Mouse (Mus musculus): ENCODE measurements around the gene Zfp991. TPM values are rescaled to one million over a fixed set of nuclear protein-coding genes. Genes with fewer than 3 reads are reported as not detected.
"Not testable (repeated sequence)": the region's sequence is repeated elsewhere in the genome, so short reads cannot be mapped to it uniquely, and the experiment has no call there.

The Zfp991 gene
- polyA plus RNA-seq, 1 experiment from 2014 or later, result 4.6 TPM

DNA sequence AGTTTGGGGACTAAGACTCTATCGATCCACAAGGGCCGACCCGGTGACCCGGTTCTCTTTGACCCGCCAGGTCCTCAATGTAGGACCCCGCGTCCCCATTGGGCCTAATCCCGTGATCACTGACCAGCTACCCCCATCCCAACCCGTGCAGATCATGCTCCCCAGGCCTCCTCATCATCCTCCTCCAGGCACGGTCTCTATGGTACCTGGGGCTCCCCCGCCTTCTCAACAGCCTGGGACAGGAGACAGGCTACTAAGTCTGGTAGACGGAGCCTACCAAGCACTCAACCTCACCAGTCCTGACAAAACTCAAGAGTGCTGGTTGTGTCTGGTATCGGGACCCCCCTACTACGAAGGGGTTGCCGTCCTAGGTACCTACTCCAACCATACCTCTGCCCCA, 93.8 kb downstream of the Zfp991 start:
- H3K27me3 ChIP-seq; H3K9me3 ChIP-seq; ATAC-seq (ENCODE audit: low FRiP score, low read depth); H3K27ac ChIP-seq (replicated peaks); H3K4me1 ChIP-seq (replicated peaks); H3K36me3 ChIP-seq; H3K9ac ChIP-seq; H3K4me2 ChIP-seq; H3K4me3 ChIP-seq: not testable (repeated sequence)
- 97% methylated on average over 10 of the region's 15 CpGs for WGBS

DNA sequence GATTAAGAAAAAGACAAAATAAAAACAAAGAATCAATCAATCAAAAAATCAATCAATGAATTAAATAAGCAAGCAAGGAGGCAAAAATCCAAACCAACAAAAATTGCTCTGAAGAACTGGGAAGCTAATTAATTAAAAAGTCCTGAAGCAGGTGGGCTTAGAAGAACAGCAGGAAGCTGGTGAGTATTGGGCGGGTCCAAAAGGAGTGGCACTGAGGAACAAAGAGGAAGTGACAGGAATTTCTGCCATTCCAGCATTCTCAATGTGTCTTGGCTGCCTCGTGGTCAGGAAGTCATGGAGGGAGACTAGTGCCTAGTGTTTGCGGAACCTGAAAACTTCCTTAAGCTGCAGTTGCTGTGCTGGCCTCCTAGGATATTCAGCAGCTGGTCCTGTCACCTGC, 98.2 kb downstream of the Zfp991 start:
- H3K4me1 ChIP-seq (replicated peaks); ATAC-seq (ENCODE audit: low FRiP score, low read depth); H3K9ac ChIP-seq; H3K36me3 ChIP-seq; H3K4me3 ChIP-seq; H3K27me3 ChIP-seq; H3K4me2 ChIP-seq; H3K27ac ChIP-seq (replicated peaks): not testable (repeated sequence)
- peaks cover 29% of the 10 kb centered on the region for H3K9me3 ChIP-seq
- WGBS, result 80% methylated on average over 2 of the region's 3 CpGs

Other genes starting within 250 kb of the Zfp991 start
- not detected in 2 replicates for gene Gm21411, start 222.4 kb upstream of the Zfp991 start, polyA plus RNA-seq (2015; fragmentation: Nextera tagmentation; extraction: Ambion mirVana)
- gene Zfp989, start 160.1 kb upstream of the Zfp991 start, polyA plus RNA-seq (2015; fragmentation: Nextera tagmentation; extraction: Ambion mirVana), result 0.12 and 0.16 TPM in 2 replicates
- gene Rex2, start 110.2 kb upstream of the Zfp991 start, polyA plus RNA-seq (2015; fragmentation: Nextera tagmentation; extraction: Ambion mirVana), result 0.07 and 0.38 TPM in 2 replicates
- gene Zfp988, start 173.6 kb downstream of the Zfp991 start, polyA plus RNA-seq (2015; fragmentation: Nextera tagmentation; extraction: Ambion mirVana), result 0.10 and 0.12 TPM in 2 replicates
- 0.14 TPM in 1 of 2 replicates, not detected in the other for gene Zfp978, start 229.3 kb downstream of the Zfp991 start, polyA plus RNA-seq (2015; fragmentation: Nextera tagmentation; extraction: Ambion mirVana)

Data from hindbrain, embryonic 15.5 days (tissue).